Mouse (Mus musculus): ENCODE results near the gene Ank2.
"Not testable (repeated sequence)": the region's sequence is repeated elsewhere in the genome, so short reads cannot be mapped to it uniquely, and the experiment has no call there.

Gene Ank2

DNA sequence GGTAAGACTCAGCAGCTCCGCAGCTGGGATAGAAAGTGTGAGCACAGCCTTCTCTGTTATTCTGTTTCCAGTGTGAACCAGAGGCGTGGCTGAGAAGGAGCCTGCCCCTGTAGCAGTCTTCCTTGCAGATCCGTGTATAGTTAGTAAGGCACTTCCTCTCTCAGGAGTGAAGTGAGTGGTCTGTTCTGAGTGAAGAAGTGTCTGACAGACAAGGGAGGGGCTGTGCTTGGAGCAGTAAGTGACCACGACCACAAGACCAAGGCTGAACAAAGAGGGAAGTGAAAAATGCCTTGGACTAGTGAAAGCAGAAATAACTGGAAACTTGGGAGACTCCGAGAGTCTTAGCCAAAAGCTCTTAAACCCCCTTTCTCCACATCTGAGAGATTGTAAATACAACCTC, 143.9 kb downstream of the Ank2 start:
- DNase-seq (ENCODE audit: low spot score in 2 of 2) = no peak

DNA sequence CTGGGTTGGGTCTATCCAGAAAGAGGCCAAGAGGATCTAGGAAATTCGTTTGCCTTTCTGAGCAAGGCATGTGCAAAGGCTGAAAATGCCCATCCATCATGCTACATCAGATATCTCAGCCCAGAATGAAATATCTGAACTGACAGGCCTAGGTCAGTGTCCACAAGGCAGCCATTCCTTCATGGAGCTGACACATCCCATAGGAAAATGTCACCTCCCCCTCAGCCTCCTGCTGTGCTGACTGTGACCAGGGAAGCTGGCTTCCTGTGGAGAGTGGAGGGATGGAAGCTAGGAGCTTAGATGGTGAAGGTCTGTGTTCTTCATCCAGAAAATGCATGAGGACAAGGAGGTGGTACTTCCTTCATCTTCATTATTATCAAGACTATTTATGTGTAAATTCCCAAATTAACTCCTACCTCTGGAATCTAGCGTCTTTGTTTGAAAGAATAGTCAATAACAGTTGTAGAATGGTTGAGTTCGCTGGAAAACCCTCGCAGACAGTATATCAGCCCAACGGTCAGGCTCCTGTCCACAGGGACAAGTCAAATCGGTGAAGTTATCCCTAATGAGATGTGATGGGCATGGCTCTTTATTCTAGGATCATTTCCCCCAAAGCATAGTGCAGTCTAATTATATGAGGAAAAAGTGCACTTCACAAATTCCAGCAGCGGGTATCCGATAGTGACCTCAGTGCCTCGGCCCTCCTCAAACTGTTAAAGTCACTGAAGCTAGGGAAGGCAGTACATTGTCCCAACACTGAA, 148.4 kb downstream of the Ank2 start:
- no peak for DNase-seq (ENCODE audit: low spot score in 2 of 2)

DNA sequence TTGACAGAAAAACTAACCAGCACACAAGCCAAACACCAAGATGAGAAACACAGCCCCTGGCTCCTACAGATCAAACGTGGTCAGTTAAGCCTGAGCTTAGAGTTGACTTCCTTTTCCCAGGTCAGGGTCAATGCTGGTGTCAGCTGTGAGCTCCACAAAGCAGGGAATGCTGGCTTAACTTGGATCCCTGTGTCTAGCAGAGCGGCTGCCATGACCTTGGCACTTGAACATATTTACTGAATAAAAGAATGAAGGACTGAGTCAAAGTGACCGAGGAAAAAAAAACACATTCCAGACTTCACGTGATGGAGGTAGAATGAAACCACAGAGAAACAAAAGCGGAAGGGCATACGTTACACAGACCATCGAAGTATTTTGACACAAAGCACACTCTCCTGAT, 150.2 kb downstream of the Ank2 start:
- no peak for DNase-seq (ENCODE audit: low spot score in 2 of 2)

DNA sequence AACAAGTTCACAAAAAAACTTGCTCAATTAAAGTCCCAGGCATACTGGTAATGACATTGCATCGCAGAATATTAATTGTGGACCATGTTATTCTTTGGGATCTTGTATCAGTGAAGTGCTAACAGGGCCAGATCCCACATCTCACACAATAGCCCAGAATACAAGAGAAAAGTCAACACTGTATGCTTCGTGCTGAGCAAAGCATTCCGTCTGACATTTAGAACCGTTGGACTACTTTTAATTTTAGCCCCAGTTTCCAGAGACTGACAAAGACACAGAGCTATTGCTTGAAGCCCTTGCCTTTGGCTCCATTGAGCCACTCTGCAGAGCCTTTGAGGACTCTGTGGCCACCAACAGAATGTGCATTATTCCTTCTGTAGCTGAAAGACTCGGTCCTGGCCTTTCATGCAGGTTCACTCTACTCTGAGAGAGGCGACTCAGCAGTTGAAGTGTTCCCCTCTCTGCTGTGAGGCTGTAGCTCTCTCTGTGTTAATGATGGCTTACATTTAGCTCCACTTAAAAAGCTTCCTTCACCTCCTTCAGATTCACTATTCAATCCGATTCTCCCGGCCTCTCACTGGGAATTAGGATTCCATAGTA, 153.2 kb downstream of the Ank2 start:
- DNase-seq (ENCODE audit: low spot score in 2 of 2) = no peak

DNA sequence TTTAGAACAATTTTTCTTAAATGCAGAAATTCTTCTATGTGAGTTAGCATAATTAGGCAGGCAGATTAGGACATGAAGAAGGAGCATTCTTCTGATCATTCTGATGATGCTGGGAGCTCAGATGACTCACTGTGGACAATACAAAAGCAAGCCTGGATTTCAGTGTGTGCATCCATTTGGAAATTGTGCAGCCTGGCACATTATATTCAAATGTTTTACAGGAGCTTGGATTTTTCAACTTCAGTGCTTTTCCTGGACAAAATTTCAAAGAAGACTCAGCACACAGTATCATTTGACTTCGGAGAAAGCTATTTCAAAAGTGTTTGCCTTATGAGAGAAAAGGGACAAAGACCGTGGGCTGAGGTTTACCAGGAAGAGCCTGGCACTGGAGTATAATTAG, 157.8 kb downstream of the Ank2 start:
- no peak for DNase-seq (ENCODE audit: low spot score in 2 of 2)

GRCm38 (mm10) chr3:127334876-127335275, 164.3 kb downstream of the Ank2 start:
- DNase-seq (ENCODE audit: low spot score in 2 of 2) = no peak

DNA sequence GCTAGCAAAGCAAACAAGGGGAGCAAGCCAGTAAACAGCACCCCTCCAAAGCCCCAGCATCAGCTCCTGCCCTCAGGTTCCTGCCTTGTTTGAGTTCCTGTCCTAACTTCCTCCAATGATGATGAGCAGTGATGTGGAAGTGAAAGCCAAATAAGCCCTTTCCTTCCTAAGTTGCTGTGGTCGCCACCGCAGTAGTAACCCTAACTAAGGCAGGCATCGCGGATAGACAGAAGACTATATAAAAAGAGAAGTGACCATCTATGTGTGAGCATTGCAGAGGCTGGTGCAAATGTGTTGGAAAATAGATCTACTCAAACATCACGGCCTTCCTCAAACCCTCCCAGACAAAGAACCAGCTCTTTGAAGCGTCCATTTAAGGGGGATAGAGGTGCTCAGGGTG, 167.6 kb downstream of the Ank2 start:
- DNase-seq (ENCODE audit: low spot score in 2 of 2) = no peak

- no peak for DNase-seq (ENCODE audit: low spot score in 2 of 2)
Observed at GRCm38 (mm10) chr3:127326355-127326754, 172.8 kb downstream of the Ank2 start.

DNA sequence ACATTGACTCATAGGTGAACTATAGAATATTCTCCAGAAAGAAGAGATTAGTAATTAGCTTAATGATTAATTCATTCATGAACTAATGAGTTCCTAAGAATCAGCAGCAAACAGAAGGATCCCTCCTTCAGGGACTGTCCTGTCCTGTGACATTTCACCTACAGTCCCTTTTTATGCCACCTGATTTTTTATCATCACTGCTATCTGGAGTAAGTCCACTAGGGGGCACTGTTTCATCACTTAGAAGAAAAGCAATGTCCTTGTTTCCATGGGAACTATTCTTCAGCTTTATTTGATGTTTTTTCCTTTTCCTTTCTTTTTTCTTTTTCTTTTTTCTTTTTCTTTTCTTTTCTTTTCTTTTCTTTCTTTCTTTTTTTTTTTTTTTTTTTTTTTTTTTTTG, 176.3 kb downstream of the Ank2 start:
- no peak for DNase-seq (ENCODE audit: low spot score in 2 of 2)

DNA sequence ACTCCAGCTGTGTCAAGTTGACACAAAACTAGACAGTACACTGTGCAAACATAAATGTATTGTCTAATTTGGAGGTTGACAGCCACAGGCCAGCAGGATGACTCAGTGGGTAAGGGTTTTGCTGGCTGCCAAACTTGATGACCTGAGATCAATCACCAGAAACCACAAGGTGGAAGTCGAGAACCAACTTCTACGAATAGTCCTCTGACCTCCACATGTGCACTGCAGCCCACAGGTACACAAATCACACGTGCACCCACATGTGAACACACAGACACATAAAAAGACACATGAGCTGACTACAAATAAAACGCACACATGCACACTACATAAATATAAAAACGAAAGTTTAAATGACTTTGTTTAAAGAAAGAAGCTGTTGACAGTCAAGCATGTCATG, 177.5 kb downstream of the Ank2 start:
- DNase-seq (ENCODE audit: low spot score in 2 of 2) = no peak

GRCm38 (mm10) chr3:127321031-127321430, 178.1 kb downstream of the Ank2 start:
- DNase-seq (ENCODE audit: low spot score in 2 of 2) = not testable (repeated sequence)

- no peak for DNase-seq (ENCODE audit: low spot score in 2 of 2)
Observed at GRCm38 (mm10) chr3:127320311-127320710, 178.8 kb downstream of the Ank2 start.

- no peak for DNase-seq (ENCODE audit: low spot score in 2 of 2)
Observed at GRCm38 (mm10) chr3:127317641-127318040, 181.5 kb downstream of the Ank2 start.

GRCm38 (mm10) chr3:127316717-127317116, 182.4 kb downstream of the Ank2 start:
- no peak for DNase-seq (ENCODE audit: low spot score in 2 of 2)

- no peak for DNase-seq (ENCODE audit: low spot score in 2 of 2)
Observed at GRCm38 (mm10) chr3:127311521-127311920, 187.6 kb downstream of the Ank2 start.

GRCm38 (mm10) chr3:127310079-127310478, 189.1 kb downstream of the Ank2 start:
- DNase-seq (ENCODE audit: low spot score in 2 of 2) = no peak

GRCm38 (mm10) chr3:127303957-127304553, 195.1 kb downstream of the Ank2 start:
- DNase-seq (ENCODE audit: low spot score in 2 of 2) = no peak

DNA sequence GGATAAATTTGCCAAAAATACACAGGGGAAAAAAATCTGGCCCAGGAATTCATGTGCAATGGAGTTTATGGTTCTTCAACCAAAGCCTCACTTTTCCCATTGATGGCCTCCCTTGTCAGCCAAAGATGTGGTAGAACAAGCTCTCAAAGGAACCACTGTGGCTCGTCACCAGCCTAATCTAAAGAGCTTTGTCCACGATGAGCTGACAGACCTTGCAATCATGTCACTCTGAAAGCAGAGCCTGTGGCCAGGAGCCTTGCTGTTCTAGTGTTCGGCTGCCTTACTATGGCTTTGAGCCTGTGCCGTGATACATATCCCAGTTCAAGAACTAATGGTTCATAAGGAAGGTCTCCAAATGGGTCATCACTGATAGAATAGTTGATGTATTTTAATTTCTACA, 196.1 kb downstream of the Ank2 start:
- DNase-seq (ENCODE audit: low spot score in 2 of 2) = no peak

- DNase-seq (ENCODE audit: low spot score in 2 of 2) = no peak
Observed at GRCm38 (mm10) chr3:127300790-127301189, 198.4 kb downstream of the Ank2 start.

DNA sequence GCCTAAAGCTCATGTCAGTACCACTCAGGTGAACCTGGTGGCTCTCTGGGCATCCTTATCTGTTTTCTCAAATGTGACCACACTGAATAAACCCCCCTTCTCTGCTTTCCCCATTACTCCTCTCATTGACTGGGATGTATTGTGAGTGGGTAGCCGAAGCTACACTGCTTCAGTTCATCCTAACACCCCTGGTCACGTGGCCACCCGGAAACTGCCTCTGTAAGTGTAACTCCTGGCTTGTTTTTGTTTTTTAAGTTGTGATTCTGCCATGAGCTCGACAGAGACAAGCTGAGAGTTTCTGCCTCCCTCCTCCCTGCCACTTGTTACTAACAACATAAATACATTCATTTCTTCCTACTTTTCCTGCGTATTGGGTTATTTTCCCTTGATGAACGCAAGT, 203.2 kb downstream of the Ank2 start:
- no peak for DNase-seq (ENCODE audit: low spot score in 2 of 2)

GRCm38 (mm10) chr3:127294610-127295349, 204.4 kb downstream of the Ank2 start:
- no peak for DNase-seq (ENCODE audit: low spot score in 2 of 2)

- no peak for DNase-seq (ENCODE audit: low spot score in 2 of 2)
Observed at GRCm38 (mm10) chr3:127294079-127294478, 205.1 kb downstream of the Ank2 start.

DNA sequence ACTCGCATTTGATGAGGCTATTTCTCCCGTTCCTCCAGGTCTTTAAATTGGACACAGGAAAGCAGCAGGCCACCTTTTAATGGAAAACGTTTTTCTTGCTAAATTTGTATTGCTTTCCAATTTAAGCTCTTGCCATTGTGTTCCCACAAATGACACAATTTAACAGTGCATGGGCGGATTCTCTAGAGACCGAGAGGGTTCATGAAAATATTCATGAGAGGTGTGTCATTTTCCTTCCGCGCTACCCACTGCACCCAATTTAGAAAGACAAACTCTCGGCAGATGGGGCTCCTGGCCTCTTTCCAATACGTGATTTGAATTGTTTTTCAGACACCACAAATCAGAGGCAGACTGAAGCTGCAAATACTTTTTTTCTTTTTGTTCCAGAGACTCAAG, 205.7 kb downstream of the Ank2 start:
- DNase-seq (ENCODE audit: low spot score in 2 of 2) = no peak

Data from urinary bladder, postnatal 36 days (tissue).